Mouse (Mus musculus): ENCODE data around the gene Abca8b. TPM values are rescaled to one million over a fixed set of nuclear protein-coding genes. Genes with fewer than 3 reads are reported as not detected.
"Not testable (repeated sequence)": the region's sequence is repeated elsewhere in the genome, so short reads cannot be mapped to it uniquely, and the experiment has no call there.

The Abca8b gene
- 0.12 and 0.15 TPM in 2 replicates for polyA plus RNA-seq (2015; fragmentation: Nextera tagmentation; extraction: Ambion mirVana)

- no peak for DNase-seq (ENCODE audit: low spot score)
These were observed at the start of gene Abca8b for GRCm38 (mm10) chr11:109995624-109996023. Gene Abca8b, minus strand, starts transcription at chr11:109995845.

GRCm38 (mm10) chr11:110037795-110038194 lies 42.1 kb upstream of the Abca8b start:
- no peak for DNase-seq (ENCODE audit: low spot score)

GRCm38 (mm10) chr11:110028913-110029695 lies 33.5 kb upstream of the Abca8b start:
- no peak for DNase-seq (ENCODE audit: low spot score)

GRCm38 (mm10) chr11:110010836-110011546 lies 15.3 kb upstream of the Abca8b start:
- DNase-seq (ENCODE audit: low spot score): no peak

- no peak for DNase-seq (ENCODE audit: low spot score)
These were observed 632 bp downstream of the Abca8b start for GRCm38 (mm10) chr11:109995013-109995412.

GRCm38 (mm10) chr11:109994014-109994413 lies 1.6 kb downstream of the Abca8b start:
- DNase-seq (ENCODE audit: low spot score): no peak

GRCm38 (mm10) chr11:109991270-109991669 lies 4.4 kb downstream of the Abca8b start:
- DNase-seq (ENCODE audit: low spot score): no peak

- no peak for DNase-seq (ENCODE audit: low spot score)
These were observed 5.4 kb downstream of the Abca8b start for GRCm38 (mm10) chr11:109990256-109990655.

- no peak for DNase-seq (ENCODE audit: low spot score)
These were observed 7.5 kb downstream of the Abca8b start for GRCm38 (mm10) chr11:109988164-109988563.

- DNase-seq (ENCODE audit: low spot score): not testable (repeated sequence)
These were observed 8.1 kb downstream of the Abca8b start for GRCm38 (mm10) chr11:109987460-109988072.

GRCm38 (mm10) chr11:109981872-109982271 lies 13.8 kb downstream of the Abca8b start:
- DNase-seq (ENCODE audit: low spot score): no peak

GRCm38 (mm10) chr11:109970521-109970920 lies 25.1 kb downstream of the Abca8b start:
- no peak for DNase-seq (ENCODE audit: low spot score)

- DNase-seq (ENCODE audit: low spot score): no peak
These were observed 33.9 kb downstream of the Abca8b start for GRCm38 (mm10) chr11:109961495-109962492.

GRCm38 (mm10) chr11:109955185-109955584 lies 40.5 kb downstream of the Abca8b start:
- DNase-seq (ENCODE audit: low spot score): no peak

- no peak for DNase-seq (ENCODE audit: low spot score)
These were observed 58.7 kb downstream of the Abca8b start for GRCm38 (mm10) chr11:109936915-109937314.

- DNase-seq (ENCODE audit: low spot score): not testable (repeated sequence)
These were observed 62.4 kb downstream of the Abca8b start for GRCm38 (mm10) chr11:109933207-109933606.

- DNase-seq (ENCODE audit: low spot score): no peak
These were observed 67.2 kb downstream of the Abca8b start for GRCm38 (mm10) chr11:109928489-109928888.

- no peak for DNase-seq (ENCODE audit: low spot score)
These were observed 68.6 kb downstream of the Abca8b start for GRCm38 (mm10) chr11:109926718-109927680.

GRCm38 (mm10) chr11:109922236-109922635 lies 73.4 kb downstream of the Abca8b start:
- no peak for DNase-seq (ENCODE audit: low spot score)

- no peak for DNase-seq (ENCODE audit: low spot score)
These were observed 76.2 kb downstream of the Abca8b start for GRCm38 (mm10) chr11:109919480-109919879.
